Mouse (Mus musculus) lung, adult 2 months (tissue): ENCODE measurements around the gene Pparg. TPM values are rescaled to one million over a fixed set of nuclear protein-coding genes. Genes with fewer than 3 reads are reported as not detected.

Experiments
- DNase-seq: peaks from one replicate; pipeline ENCODE4 v3.0.0; 2022
- H3K4me1 ChIP-seq: fragments of 200-500 bp; 2 replicates; pipeline ENCODE4 v1.6.1; 2011; ENCODE audit warnings: low read length; ENCODE audit not compliant: control insufficient read depth, insufficient read depth
- H3K4me3 ChIP-seq: fragments of 200-500 bp; replicated peaks from 2 replicates; pipeline ENCODE3; 2011; ENCODE audit warnings: low read depth, mild to moderate bottlenecking, control low read depth, low read length; ENCODE audit errors: extremely low read depth
- CTCF ChIP-seq: fragments of 200-500 bp; IDR thresholded peaks from 2 replicates; pipeline ENCODE4 v1.5.1; 2011; ENCODE audit warnings: mild to moderate bottlenecking, low read length, control low read depth; ENCODE audit not compliant: insufficient read depth
- POLR2A ChIP-seq: fragments of 200-500 bp; IDR thresholded peaks from 2 replicates; pipeline ENCODE4 v1.6.1; 2011; ENCODE audit warnings: low read depth, mild to moderate bottlenecking, control low read depth, low read length, borderline replicate concordance; ENCODE audit errors: extremely low read depth
- WGBS: fragments of 180-500 bp; shearing (Covaris S2); methylation state at CpG from one replicate; pipeline ENCODE4 v1.1.7; 2018; 5-methylcytosine and 5-hydroxymethylcytosine counted together
- polyA plus RNA-seq: library from polyadenylated mRNA; depleted of rRNA; stranded (reverse); fragments of >200 nt; gene quantifications from 2 replicates; pipeline ENCODE4 v1.2.3, GENCODE M21; 2012; rRNA removed

Gene Pparg
- 11.7 and 13.7 TPM in 2 replicates for polyA plus RNA-seq

DNA sequence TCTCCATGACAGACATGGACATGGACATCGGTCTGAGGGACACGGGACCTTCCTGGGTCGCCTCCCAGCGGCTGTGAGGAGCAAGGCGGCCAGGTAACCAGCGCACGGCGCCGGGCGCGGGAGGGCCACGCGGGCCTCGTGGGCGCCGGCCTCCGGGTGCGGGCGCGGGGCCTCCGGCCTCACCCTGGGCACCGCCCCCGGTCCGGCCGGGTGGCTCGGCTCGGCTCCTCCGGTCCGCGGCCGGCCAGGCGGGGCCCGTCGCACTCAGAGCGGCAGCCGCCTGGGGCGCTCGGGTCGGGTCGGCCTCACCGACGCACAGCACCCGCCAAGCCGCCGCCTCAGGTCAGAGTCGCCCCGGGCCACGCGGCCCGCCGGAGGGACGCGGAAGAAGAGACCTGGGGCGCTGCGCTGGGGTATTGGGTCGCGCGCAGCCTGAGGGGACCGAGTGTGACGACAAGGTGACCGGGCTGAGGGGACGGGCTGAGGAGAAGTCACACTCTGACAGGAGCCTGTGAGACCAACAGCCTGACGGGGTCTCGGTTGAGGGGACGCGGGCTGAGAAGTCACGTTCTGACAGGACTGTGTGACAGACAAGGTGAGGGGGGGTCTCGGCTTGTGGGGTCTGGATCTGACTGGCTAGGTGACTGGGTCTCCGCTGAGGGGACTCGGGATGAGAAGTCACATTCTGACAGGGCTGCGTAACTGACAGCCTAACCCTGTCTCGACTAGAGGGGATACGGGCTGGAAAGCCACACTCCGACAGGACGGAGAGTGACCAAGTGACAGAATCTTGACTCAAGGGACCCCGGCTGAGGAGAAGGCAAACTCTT lies at the start of gene Pparg:
TSS of gene Pparg (plus strand) at position 176 of the 830 bp plus-strand sequence.
- H3K4me3 ChIP-seq: peak within 1 kb of the TSS; percentile 74
- 2% methylated on average over 73 of the region's 76 CpGs for WGBS

DNA sequence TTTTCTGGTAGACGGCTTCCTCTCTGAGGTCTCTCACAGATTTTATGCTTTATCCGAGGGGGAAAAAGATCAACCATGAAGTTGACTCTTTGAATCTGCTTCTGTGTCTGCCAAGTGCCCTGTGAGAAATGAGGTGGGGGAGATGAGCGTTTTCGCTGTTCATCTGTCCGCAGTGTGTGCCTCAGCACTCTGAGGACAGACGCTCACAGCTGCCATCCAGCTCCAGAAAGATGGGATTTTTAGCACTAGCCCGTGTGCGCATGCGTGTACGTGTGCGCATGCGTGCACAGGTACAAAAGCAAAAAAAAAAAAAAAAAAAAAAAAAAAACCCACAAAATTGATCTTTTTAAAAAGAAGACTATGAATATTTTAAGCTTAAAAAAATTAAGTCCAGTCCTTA lies 48.0 kb upstream of the Pparg start:
- 0 out of 2 replicates have a peak, but pooled peaks cover 2% of the 10 kb centered on the region for H3K4me1 ChIP-seq
- WGBS: 56% methylated on average over 12 of the region's 12 CpGs
- DNase-seq: no peak
- peak; percentile 18; the same call in 1 of the 2 replicates for TF ChIP-seq POLR2A
- no peak for TF ChIP-seq CTCF
- H3K4me3 ChIP-seq: no peak overlapping the region

More for the DNA sequence above, at the start of gene Pparg:
- DNase-seq: peak; percentile 69
- TF ChIP-seq POLR2A (no peak), CTCF (peak; percentile 34; the same call in 1 of the 2 replicates)
- H3K4me1 ChIP-seq: no peaks in the 10 kb centered on the region

DNA sequence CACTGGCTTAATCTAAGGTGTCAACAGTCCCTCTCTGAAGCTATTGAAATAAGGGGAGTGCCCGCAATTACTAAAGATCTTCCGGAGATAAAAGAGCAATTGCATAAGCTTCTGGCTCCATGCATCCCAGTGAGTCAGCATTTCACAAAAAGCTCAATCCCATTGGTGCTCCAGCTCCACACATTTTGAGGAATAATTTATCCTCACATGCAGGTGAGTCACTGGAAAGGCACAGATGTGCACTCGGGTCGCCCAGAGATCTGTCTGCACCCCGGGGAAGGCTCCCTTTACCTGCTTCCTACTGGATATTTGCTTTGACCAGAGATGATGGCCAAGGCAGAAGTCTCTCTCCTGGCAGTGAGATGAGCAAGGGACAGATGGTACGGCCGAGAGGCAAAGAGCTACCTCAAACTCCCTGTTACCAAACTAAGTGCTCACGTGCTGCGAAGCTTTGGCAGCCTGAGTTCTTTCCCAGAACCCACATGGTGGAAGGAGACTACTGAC lies 47.5 kb upstream of the Pparg start:
- 53% methylated on average over 9 of the region's 9 CpGs for WGBS
- Histone ChIP-seq H3K4me1 (0 out of 2 replicates have a peak, but pooled peaks cover 2% of the 10 kb centered on the region), H3K4me3 (no peak overlapping the region)
- TF ChIP-seq POLR2A: no peak
- TF ChIP-seq CTCF: no peak
- DNase-seq: peak; percentile 17

DNA sequence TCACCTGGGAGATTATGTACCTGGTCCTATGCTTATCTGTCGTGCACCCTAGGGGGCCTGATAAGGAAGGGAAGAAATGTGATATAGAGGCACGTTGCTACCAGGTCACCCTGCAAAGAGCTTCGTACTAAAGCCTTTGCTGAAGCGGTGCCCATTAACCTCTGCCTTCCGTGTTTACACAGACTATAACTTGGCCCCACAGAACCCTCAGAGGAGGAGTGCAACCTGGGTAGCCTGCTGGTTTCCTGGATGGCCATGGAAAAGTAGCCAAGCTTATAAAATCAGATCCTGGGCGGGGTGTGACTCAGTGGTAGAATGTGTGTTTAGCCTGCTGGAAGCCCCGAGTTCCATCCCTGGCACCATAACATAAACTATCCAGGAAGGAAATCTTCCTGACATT lies 46.8 kb upstream of the Pparg start:
- WGBS: 35% methylated on average over 7 of the region's 7 CpGs
- Histone ChIP-seq H3K4me1 (0 out of 2 replicates have a peak, but pooled peaks cover 2% of the 10 kb centered on the region), H3K4me3 (no peak overlapping the region)
- TF ChIP-seq POLR2A: no peak
- no peak for DNase-seq

DNA sequence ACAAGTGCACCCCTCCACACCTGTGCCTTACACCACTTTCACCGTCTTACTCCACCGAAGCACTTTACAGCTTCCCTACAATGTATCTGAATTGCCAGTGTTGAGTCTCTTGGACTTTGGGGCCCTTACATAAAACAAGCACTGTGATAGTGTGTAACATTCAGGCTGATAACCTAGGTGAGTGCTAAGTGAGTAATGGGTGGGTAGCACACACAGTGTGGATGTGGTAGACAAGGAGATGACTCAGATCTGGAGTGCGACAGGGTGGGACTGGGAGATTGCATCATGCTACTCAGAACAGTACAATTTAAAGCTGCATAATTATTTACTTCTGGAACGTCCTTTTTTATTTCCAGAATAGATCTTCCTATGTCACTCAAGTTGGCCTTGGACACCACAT lies 45.0 kb upstream of the Pparg start:
- no peak for DNase-seq
- 0 out of 2 replicates have a peak, but pooled peaks cover 2% of the 10 kb centered on the region for H3K4me1 ChIP-seq
- TF ChIP-seq POLR2A: no peak
- TF ChIP-seq CTCF: no peak
- WGBS: 65% methylated on average over 4 of the region's 4 CpGs
- H3K4me3 ChIP-seq: no peak overlapping the region

DNA sequence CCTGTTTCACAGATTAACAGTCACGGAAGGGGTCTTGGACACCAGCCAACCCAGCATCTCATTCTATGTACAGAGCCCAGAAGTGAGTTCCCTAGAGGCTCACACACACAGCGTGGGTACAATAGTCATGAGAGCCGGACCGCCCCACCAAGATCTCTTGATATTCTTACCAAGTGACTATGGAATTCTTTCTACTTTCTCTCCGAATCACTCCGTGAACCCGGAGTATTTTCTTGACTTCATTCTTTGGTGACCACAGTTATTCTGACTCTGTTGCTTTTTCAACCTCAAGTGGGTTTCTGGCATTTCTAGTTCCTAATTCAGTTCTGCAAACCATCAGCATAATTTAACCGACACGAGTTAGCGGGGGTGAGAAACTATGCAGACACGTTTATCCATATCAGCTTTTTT lies 43.9 kb upstream of the Pparg start:
- H3K4me1 ChIP-seq: 0 out of 2 replicates have a peak, but pooled peaks cover 2% of the 10 kb centered on the region
- H3K4me3 ChIP-seq: no peak overlapping the region
- peak; percentile 21 for DNase-seq
- TF ChIP-seq POLR2A (no peak), CTCF (no peak)
- WGBS: 57% methylated on average over 11 of the region's 11 CpGs

DNA sequence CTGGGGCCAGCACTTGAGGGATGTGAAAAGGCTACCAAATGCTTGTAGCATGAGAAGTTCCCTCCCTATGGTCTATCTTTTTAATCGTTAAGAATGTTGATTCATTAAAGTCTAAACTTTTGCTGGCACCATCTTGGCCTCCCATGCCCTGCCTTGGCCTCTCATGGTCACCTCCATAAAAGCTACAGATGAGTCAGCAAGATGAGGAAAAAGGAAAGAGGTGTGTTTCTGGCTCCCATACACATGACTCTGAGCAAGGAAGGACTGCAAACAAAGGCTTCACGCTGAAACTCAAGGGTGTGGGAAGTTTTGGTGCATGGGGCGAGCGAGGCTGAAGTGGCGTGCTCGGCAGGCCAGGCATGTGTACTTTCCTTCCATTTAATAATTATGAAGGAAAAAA lies 41.9 kb upstream of the Pparg start:
- Histone ChIP-seq H3K4me3 (no peak overlapping the region), H3K4me1 (0 out of 2 replicates have a peak, but pooled peaks cover 2% of the 10 kb centered on the region)
- 62% methylated on average over 6 of the region's 6 CpGs for WGBS
- no peak for DNase-seq
- TF ChIP-seq POLR2A: no peak
- no peak for TF ChIP-seq CTCF

DNA sequence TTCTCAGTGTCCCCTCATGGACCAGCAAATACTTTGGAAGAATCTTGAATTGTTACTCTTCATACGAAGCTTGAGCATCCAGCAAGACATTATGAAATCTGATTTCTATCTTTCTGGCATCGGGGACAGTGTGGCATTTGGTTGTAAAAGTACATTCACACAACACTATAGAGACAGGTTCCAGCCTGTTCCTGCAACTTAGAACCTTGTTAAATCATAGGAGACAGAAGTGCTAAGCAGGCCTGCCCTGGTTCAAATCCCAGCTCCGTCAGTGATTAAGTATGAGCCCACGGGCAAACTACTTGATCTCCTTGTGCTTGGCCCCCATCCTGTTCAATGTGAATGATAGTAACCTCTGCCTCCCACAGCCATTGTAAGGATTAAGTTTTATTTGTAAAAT lies 41.1 kb upstream of the Pparg start:
- Histone ChIP-seq H3K4me1 (no peaks in the 10 kb centered on the region), H3K4me3 (no peak overlapping the region)
- TF ChIP-seq POLR2A (no peak), CTCF (no peak)
- 93% methylated on average over 4 of the region's 4 CpGs for WGBS
- no peak for DNase-seq

DNA sequence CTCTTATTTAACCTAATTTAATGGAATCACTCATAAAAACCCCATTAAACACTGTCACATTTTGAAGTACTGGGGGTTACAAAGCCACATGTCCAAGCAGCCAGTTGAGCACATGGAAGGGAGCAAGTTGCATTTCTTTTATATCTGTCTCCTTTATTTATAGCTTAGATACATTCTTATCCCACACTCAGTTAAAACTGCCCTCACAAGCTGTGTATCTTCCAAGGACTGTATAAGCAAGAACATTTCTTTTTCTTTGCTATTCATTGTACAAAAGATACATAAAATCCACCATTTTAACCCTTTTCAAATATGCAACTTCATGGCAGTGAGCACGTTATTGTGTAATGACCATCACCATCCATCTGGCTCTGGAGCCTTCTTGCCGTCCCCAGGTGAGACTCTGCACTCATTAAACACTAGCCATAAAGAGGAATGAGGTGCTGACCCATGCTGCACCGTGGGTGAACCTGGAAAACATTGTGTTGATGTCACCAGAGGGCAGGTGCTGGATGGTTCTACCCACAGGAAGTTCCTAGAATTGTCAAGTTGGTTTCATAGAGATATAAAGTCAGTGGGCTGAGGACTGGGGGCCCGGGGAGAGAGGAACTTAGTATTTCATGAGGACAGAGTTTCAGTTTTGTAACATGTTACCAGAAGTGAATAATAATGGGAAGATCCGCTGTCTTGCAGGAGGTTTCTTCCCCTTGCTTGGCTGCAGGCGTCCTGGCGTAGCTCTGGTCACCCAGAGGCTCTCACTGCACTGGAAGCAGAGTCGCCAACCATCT lies 39.6 kb upstream of the Pparg start:
- no peaks in the 10 kb centered on the region for H3K4me1 ChIP-seq
- TF ChIP-seq POLR2A: no peak
- no peak for TF ChIP-seq CTCF
- WGBS: 76% methylated on average over 8 of the region's 8 CpGs
- DNase-seq: no peak
- no peak overlapping the region for H3K4me3 ChIP-seq
